Mouse (Mus musculus) cerebellum, postnatal 36 days (tissue): ENCODE measurements around the gene Ggt1.

Experiments used
- DNase-seq, 2 experiments: peaks; one replicate each; pipeline ENCODE4 v3.0.0; 2021 to 2022; ENCODE audit warnings: mixed read lengths in 2 of 2

The Ggt1 gene

GRCm38 (mm10) chr10:75573965-75574364 lies 12.6 kb downstream of the Ggt1 start:
- DNase-seq: no peak

- no peak for DNase-seq
Observed at GRCm38 (mm10) chr10:75579129-75579528, 17.7 kb downstream of the Ggt1 start.

- peak; percentile 88 to 94 for DNase-seq
Observed at GRCm38 (mm10) chr10:75585876-75586552, 24.6 kb downstream of the Ggt1 start.

GRCm38 (mm10) chr10:75586553-75586879 lies 25.1 kb downstream of the Ggt1 start:
- no peak for DNase-seq

GRCm38 (mm10) chr10:75587781-75588180 lies 26.4 kb downstream of the Ggt1 start:
- DNase-seq: no peak

- DNase-seq: no peak
Observed at GRCm38 (mm10) chr10:75588336-75588735, 26.9 kb downstream of the Ggt1 start.

GRCm38 (mm10) chr10:75589129-75589528 lies 27.7 kb downstream of the Ggt1 start, which contains the start of gene Ggt5:
Gene Ggt5 (plus strand): TSS chr10:75589340.
- DNase-seq: no peak

GRCm38 (mm10) chr10:75589651-75590050 lies 28.2 kb downstream of the Ggt1 start:
- no peak for DNase-seq

GRCm38 (mm10) chr10:75591211-75591894 lies 29.9 kb downstream of the Ggt1 start:
- DNase-seq: no peak

- DNase-seq: no peak
Observed at GRCm38 (mm10) chr10:75592585-75592984, 31.2 kb downstream of the Ggt1 start.

GRCm38 (mm10) chr10:75595981-75596380 lies 34.6 kb downstream of the Ggt1 start:
- peak; percentile 46 to 60 for DNase-seq

GRCm38 (mm10) chr10:75600189-75600730 lies 38.9 kb downstream of the Ggt1 start:
- DNase-seq: no peak

GRCm38 (mm10) chr10:75605162-75605846 lies 43.9 kb downstream of the Ggt1 start:
- DNase-seq: peak in 1 of 2 experiments; percentile 14

- no peak for DNase-seq
Observed at GRCm38 (mm10) chr10:75607253-75607652, 45.8 kb downstream of the Ggt1 start.

- DNase-seq: no peak
Observed at GRCm38 (mm10) chr10:75608975-75609374, 47.6 kb downstream of the Ggt1 start.

- DNase-seq: no peak
Observed at GRCm38 (mm10) chr10:75610486-75610885, 49.1 kb downstream of the Ggt1 start.

GRCm38 (mm10) chr10:75616044-75616443 lies 54.6 kb downstream of the Ggt1 start:
- no peak for DNase-seq

GRCm38 (mm10) chr10:75620818-75621217 lies 59.4 kb downstream of the Ggt1 start:
- no peak for DNase-seq

GRCm38 (mm10) chr10:75625920-75626319 lies 64.5 kb downstream of the Ggt1 start:
- DNase-seq: no peak

GRCm38 (mm10) chr10:75626991-75627390 lies 65.6 kb downstream of the Ggt1 start:
- DNase-seq: no peak

GRCm38 (mm10) chr10:75627490-75627889 lies 66.1 kb downstream of the Ggt1 start:
- no peak for DNase-seq

GRCm38 (mm10) chr10:75632633-75633032 lies 71.2 kb downstream of the Ggt1 start:
- DNase-seq: no peak

GRCm38 (mm10) chr10:75633048-75633447 lies 71.6 kb downstream of the Ggt1 start:
- DNase-seq: no peak
